Mouse (Mus musculus) retina, adult 2 months (tissue): ENCODE results near the gene Egln2.

Experiments
- DNase-seq: peaks from one replicate; pipeline ENCODE4 v3.0.0-alpha.2; 2012; ENCODE audit warnings: low read depth, low spot score

Gene Egln2

DNA sequence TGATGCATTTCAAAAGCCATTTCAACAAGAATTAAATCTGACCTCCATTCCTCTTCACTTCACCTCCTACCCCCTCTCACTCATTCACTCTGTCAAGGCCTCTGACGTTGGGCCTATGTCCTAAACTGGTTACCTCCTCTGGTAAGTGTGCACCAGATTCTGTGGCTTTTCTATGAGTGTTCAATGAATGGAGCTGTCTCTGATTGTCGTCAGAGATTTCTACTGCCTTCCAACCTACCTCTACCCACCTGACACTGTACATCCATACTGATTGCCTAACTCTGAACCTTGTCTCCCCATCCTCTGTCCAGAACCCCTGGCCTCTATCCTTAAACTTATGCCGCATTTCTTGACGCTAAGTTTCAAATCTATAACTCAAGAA, 11.3 kb upstream of the Egln2 start:
- no peak for DNase-seq

DNA sequence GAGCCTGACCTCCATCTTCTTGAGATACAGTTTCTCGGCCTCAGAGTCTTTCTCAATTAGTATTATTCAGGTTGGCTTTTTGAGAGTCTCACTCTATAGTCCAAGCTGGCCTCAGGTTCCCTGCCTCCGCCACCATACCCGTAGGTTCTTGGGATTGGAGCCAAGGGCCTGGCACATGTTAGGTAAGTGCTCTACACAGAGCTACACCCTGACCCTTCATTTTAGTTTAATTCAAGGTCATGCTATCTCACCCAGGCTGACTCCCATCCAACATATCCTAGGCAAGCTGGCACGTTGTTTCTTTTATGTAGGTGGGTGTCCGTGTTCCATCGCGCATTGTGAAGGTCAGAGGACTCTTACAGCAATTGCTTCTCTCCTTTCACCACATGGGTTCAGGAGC, 8.3 kb upstream of the Egln2 start:
- DNase-seq, result no peak

DNA sequence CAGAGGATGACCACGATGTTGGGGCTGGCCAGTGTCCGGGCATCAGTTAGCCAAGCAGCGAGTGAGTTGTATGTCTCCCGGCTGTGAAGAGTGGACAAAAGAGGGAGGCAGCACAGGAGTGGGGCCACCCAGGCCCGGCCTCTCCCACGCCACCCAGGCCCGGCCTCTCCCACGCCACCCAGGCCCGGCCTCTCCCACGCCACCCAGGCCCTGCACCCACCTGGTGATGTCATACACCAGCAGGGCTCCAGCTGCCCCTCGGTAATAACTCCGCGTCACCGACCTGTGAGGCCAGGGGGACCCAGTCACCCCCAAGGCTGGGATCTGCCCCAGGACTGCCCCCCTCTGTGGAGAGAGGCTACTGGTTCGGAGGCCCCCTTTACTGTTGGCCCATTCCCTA, 7.9 kb upstream of the Egln2 start:
- DNase-seq, result no peak

DNA sequence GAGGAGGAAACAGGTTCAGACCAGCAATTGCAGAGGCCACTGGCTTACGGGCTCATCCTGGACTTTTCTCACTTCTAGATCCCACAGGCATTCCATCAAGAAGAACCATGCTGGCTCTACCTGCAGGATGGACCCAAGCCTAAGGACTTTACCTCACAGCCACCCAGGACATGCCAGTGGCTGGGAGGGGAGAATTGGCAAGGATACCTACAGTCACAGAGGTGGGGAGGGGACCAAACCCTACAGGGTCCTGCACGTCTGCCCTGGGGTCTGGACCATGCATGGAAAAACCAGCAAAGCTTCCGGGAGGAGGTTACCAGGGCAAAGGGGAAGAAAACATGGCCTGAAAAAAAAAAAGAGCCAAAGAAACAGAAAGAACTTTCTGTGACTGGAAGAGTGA, 4.4 kb upstream of the Egln2 start:
- no peak for DNase-seq

DNA sequence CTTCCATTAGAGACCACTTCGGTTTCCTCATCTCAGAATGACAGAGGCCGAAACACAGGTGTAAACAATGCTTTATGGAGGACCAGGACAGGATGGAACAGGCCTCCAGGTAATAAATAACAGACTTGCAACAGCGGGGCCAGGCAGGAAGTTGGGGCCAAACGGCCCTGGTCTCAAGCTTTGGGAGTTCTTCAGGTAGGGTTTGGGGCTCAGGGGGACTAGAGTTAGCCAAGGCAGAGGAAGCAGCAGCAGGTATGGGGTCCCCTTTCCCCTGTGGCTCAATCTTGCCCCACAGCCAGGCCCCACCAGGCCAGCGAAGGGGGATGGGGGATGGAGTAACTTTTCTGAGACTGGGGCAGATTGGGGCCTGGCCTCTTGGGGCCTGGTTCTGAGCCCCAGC, 1.8 kb upstream of the Egln2 start:
- DNase-seq, result no peak

DNA sequence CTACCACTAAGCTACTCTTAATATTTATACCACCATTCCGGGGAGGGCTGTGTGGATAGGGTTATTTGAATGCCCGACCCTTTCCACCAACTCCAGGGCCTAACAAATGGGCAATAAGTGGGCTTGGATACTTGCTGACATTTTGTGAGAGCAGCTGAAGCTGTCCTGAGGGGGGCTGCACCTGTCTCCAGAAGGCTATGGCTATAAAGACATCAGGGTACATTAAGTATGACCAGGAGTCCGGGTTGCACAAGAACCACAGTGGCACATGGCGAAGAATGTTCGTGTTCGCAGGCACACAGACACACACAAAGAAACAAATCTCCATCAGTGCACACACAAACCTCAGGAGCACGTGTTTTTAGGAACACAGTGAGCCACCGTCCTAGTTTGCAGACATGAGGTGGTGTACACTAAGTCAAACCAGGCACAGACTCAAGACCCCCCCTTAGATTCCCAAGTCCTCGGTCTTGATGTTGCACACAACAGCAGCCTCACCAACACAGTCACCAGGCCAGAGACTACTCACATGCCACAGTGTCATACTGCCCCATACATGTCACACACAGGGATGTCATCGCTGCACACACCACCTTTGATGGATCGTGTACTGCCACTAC, 983 bp upstream of the Egln2 start:
- no peak for DNase-seq

DNA sequence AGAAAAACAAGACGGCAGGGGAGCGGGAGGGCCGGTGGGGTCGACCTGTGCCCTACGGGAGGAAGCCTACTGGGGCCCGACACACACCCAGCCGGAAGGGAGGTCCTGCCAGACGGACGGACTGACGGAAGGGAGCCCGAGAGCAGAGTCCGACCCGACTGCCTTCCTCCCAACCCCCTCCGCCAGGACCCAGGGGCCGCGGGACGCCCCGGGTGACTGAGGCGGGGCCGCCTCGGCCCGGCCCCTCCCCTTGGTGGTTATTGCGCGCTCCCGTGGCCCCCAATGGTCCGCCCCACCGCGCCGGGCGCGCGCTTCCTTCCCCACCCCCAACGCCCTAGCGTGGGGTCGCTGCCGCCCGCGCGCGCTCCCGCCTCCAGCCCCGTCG, 381 bp downstream of the Egln2 start:
- DNase-seq, result no peak

DNA sequence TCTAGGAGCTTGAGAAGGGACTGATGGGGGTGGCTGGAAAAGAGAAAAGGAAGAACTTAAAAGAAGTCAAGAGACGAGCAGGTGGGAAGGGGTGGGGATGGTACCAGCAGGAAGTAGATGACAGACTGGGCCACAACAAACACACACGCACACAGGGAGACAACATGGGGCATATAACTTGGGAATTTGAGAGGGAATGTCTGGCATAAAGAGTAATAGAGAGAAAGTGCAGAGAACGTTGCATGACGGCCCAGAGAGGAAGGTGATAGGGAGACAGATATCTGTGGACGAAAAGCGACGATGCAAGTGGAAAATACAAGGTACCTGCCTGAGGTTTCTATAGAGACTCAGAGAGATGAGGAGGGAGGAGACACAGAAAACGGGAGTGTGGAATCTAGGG, 906 bp downstream of the Egln2 start:
- DNase-seq, result no peak

DNA sequence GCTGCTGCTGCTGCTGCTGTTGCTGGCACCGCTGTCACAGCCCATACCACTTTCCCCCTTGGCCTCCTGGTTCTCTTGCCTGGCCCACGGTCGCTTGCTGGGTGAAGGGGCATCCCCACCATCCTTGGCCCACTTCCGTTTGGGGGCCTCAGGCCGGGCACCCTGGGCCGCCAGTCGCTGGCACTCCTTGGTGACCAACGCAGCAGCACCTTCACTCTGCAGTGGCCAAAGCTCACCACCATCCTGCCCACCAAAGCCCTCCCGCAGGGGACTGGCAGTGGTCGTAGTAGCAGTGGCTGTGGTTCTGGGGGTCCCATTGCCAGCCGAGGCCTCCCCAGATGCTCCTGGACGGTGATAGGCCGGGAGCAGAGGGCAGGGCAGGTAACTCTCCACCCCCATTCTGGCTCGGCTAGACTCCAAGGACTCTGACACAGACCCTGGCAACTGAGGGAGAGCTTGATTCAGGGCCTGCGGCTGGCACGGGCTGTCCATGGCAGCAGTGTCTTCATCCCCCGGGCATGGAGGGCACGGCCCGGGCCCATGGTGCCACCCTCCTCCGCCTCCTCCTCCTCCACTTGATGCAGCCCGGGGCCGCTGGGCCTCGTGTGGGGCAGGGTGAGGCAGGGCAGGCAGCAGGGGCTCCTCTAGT, 1.5 kb downstream of the Egln2 start:
- no peak for DNase-seq

DNA sequence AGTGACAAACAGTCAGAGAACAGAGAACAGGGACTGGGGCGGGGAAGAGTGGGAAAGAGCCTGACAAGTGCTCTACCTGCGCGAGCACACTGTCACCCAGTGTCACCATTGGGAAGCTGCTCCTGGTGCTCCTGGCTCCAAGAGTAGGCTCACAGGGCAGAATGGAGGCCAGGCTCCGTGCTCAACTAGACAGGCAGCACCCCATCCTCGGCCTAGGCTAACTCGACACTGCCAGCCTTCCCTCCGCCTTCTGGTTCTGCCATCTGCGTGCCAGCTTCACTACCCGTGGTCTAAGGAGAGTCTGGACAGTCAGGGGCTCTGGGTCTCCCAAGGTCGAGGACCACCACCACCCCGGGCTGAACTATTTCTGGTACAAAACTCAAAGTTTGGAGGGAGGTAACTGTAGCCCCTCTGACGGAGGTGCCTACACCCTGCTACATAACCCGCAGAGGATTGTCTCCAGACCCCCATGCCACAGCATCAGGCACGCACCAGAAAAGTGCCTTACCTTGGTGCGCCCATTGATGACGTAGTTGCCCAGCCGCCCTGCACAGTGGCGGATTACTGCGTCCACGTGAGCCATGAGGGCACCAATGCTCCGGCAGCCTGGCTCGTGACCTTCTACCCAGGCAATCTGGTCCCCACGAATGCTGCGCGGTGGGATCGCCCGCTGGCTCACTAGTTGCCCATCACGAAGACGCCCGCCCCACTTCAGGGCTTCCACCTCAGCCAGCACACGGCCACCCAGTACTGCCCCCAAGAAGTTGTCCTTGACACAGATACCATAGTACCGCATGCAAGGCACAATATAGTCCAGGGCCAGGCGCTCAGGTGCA, 2.3 kb downstream of the Egln2 start:
- DNase-seq, result no peak

DNA sequence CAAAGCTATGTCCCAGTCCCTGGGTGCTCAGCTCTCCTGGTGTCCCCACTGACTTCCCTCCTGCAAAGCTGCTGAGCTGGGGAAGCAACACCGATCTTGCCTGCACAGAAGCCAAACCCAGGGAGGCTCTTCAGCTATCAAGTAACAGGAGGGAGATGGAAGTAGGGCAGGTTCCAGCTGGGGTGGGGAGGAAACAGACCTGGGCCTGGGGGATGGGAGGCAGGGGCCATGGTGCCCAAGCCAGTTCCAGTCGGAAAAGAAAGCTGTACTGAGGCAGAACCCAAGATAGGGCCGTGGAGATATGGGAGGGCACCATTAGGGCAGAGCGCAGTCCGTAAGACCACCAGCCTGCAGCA, 3.2 kb downstream of the Egln2 start:
- no peak for DNase-seq

DNA sequence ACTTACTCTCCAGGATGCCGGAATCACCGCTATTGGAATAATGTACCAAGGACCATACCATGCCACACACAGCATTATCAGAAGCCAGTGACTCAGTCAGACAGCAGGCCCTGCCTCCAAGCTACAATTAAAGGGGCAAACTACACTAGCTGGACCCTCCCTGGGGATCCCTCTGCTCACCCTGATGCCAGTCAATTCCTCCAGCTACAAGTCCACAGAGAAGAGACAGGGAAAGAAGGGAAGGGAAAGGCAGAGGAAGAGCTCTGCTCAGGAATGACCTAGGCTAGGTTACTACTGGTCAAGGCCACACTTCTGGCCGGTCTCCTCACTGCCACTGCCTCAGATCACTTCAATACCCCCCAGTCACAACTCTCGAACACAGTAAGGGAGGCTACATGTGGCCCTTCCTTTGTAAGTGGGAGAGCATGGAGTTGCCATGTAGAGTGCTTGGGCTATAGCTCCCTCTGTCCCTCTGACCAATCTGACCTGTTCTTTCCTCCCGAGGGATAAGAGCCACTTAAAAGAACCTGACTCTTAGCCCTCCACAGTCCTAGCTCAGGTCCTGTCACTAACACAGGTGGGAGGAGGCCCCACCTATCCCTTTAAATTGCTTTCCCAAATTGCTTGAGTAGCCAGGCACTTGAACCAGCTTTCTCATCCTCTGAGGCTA, 3.7 kb downstream of the Egln2 start:
- no peak for DNase-seq

DNA sequence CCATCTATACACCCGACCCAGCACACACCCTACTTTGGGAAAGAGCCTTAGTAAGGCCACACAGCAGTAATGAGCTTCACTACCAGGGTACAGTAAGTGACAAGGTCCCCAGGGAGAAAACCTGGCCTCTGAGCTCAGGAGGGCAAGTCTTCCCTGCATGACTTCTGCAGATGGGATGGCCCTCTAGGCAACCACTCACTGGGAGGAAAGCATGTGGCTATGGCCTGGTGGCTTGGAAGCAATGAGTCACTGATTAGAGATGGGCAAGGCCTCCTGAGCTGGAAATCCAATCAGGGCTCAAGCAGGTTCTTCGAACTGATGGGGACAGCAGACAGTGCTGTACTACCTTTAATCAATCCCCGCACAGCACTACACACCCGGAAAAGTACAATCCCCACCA, 4.9 kb downstream of the Egln2 start:
- DNase-seq, result no peak

DNA sequence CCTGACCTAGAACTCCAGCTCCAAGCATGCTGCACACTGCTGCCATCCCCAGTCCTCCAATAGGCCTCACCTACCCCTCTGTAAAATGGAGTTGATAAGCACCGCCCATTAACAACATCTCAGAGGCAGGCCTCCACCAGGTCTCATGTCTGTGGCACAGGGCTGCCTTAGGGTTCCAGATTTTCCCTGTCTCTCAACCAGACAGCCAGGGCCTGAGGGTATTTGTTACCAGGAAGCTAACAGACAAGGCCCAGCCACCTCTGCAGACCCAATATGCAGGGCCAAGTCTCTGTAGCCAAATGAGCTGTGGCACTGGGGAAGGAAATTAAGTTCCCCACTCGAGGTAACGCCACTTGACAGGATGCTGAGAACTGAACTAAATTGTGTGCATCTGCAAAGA, 5.7 kb downstream of the Egln2 start:
- DNase-seq, result no peak

DNA sequence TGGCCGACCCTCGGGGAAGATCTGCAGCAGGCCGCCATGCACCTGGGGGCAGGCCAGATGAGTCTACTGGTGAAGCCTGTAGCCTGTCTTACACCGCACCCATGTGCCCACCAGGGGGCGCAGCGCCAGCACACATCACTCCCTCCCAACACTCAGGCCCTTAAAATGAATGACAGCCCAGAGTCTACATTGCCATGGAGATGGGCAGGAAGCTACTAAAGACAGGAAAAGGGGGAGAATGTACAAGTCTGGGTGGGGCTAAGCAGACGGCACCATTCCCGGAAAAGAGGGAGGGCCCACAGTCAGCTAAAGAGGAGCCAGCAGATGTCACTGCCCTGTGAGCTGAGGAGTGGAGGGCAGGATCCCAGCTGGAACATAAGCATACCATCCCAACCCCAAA, 6.7 kb downstream of the Egln2 start:
- DNase-seq, result no peak

DNA sequence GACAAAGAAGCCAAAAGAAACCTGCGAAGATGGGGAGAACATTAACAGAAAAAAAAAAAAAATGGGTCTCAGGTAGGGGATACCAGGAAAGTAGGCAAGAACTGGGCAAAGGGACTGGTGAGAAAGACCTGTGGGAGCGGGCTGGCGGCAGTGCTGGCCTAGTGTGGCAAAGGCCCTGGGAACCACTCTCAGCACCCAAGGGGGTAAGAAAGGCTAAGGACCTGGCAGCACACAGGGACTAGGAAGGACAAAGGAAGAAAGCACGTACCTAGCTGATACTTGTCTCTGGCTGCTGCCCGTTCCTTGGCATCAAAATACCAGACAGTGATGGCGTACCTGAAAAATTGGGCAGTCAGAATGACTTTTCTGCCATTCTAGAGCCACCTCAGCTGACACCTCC, 7.3 kb downstream of the Egln2 start:
- DNase-seq, result no peak

DNA sequence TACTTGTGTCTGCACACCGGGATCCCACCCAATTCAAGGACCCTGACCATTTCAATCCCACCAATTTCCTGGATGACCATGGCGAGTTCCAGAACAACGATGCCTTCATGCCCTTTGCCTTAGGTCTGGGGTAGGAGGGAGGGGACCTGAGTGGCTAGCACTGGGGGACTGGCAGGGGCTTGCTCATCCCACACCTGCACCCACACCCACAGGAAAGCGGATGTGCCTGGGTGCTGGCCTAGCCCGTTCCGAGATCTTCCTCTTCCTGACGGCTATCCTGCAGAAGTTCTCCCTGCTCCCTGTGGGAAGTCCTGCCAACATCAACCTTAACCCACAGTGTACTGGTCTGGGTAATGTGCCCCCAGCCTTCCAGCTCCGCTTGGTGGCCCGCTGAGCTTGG, 8.4 kb downstream of the Egln2 start:
- no peak for DNase-seq

DNA sequence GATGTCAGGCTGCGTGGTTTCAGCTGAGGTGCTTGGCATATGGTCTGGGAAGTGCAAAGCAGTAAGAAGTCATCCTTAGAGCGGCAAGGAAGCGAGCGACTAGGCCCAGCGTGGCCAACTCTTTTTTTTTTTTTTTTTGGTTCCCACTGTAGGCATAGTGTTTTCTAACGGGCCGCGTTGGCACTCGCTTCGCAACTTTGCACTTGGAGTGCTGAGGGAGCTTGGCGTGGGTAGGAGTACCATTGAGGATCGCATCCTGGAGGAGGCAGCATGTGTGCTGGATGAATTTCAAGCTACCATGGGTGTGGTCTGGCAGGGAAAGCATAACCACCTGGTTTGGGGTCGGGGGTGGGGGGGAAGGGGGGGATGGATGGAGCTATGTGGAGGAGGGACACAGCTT, 10.6 kb downstream of the Egln2 start:
- DNase-seq, result no peak

DNA sequence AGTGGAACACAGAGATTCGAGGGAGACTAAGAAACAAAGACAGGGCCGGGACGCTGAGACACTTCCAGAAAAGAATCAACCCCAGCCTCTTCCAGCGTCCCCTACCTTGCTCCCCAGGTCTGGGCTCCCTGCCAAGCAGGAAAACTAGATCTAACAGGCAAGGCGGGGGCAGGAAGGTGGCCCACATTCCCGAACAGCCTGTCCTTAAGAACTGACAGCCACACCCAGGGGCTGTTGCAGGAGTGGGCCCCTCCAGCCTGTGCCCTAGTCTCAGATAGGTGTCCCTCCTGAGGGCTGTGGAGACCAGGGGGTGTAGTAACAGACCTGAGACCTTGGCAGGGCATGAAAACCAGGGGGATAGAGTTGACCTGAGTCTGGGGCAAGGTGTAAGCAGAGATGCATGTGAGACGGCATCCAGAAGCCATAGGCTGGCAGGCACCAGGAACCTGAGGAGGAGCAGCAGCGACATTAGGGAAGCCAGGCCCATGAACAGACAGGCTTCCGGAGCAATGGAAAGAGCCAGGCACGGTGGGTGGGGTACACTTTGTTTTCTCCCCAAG, 13.3 kb downstream of the Egln2 start, which contains the start of gene Cyp2t4:
Gene Cyp2t4, plus strand, starts transcription at position 510 of the 560 bp plus-strand sequence.
- DNase-seq, result no peak

DNA sequence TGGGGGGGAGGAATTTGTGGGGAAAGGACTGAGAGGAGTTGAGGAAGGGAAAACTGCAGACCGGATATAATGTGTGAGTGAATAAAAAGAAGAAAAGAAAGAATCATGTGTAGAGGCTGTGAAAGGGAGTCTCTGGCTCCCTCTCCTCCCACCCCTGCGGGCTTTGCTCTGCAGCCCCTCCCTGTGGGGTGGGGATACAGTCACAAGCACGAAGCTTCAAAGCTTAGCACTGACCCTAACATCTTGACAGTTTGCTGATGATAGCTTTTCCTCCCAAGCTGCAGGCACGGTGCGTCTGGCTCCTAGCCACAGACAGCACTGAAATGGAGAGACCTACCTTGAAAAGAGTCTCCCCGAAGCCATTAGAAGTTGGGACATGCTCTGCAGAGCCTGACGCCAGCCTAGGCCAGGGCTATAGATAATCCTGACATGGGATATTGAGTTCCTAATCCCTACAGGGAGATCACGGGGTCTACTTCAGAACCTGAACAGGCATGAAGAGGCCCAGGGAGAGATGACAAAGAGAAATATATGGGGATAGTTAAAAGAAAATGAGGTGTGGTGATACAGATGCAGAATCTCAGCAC, 30.1 kb downstream of the Egln2 start:
- no peak for DNase-seq

DNA sequence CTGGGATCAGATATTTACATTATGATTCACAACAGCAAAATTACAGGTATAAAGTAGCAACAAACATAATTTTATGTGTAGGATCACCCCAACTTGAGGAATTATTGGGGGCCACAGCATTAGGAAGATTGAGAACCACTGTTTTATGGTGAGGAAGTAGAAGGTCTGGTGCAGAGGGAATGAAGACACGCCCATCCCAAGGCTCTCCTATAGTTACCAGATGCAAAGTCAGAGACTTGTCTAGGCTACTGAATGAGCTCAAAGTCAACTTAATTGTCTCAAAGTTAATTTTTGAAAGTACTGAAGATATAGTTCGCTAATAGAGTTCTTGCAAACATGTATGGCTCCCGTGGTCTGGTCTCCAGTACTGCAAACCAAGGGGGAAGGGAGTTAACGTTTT, 32.8 kb downstream of the Egln2 start:
- DNase-seq, result no peak

DNA sequence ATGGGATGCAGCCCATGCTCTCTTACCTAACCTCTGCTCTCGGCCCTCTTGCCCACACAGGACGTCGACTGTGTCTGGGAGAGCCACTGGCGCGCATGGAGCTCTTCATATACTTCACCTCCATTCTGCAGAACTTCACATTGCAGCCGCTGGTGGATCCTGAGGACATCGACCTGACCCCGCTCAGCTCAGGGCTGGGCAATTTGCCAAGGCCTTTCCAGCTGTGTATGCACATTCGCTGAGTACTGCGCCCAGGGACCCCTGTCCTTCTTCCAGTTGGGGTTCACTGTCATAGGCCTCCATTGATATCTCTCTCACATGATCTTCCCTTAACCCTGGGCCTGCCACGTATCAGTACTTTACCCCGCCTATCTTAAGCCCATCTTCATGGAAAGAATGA, 33.4 kb downstream of the Egln2 start:
- DNase-seq, result no peak
